Mouse (Mus musculus): ENCODE measurements around the gene Jund.

Jund gene

DNA sequence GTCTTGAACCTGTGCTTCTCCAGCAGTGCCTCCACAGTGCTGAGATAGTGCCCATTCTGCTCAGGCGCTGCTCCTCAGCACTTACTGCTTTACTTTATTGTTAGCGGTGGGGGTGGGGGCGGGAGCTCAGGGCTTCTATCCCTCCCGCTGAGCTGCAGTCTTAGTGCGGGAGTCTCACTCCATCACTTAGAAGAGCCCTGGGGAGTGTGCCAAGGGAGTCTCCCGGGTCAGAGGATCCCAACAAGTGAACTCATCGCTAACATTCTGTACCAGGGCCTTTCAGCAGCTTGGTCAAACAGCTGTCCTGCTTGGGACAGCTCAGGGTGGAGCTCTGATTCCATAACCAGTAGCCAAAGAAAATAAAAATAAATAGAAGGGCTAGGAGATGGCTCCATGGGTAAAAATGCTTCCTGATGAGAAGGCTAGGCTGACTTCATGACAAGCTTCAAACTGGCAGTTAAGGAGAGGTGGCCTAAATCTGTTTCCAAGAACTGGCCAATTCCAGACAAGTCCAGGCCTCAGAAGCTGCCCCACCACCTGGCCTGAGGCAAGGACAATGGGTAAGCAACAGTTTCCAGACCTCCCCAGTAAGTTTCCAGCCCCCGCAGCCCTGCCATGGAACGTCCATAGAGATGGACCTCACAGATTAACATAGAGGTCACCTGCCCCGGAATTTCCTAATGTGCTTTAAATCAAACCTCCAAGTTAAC lies 27.0 kb upstream of the Jund start:
- peaks cover 69% of the 10 kb centered on the region for H3K4me1 ChIP-seq (replicated peaks; ENCODE audit: low read depth, low read length)
- H3K9me3 ChIP-seq (ENCODE audit: low read length), result no peaks in the 10 kb centered on the region
- H3K36me3 ChIP-seq (ENCODE audit: insufficient read depth, low read length), result peaks cover 18% of the 10 kb centered on the region
- H3K27me3 ChIP-seq (ENCODE audit: insufficient read depth, low read length), result no peaks in the 10 kb centered on the region
- no peak for TF ChIP-seq CTCF (conservative IDR thresholded peaks at IDR 0.05; ENCODE audit: low read length)
- TF ChIP-seq POU5F1 (IDR thresholded peaks at IDR 0.05; ENCODE audit: borderline replicate concordance, low read length), result no peak
- TF ChIP-seq NANOG (IDR thresholded peaks at IDR 0.05; ENCODE audit: borderline replicate concordance, low read length), result no peak
- peak overlapping the region; percentile 87; the same call in 1 of the 2 replicates for H3K4me3 ChIP-seq (replicated peaks; ENCODE audit: low read length)

DNA sequence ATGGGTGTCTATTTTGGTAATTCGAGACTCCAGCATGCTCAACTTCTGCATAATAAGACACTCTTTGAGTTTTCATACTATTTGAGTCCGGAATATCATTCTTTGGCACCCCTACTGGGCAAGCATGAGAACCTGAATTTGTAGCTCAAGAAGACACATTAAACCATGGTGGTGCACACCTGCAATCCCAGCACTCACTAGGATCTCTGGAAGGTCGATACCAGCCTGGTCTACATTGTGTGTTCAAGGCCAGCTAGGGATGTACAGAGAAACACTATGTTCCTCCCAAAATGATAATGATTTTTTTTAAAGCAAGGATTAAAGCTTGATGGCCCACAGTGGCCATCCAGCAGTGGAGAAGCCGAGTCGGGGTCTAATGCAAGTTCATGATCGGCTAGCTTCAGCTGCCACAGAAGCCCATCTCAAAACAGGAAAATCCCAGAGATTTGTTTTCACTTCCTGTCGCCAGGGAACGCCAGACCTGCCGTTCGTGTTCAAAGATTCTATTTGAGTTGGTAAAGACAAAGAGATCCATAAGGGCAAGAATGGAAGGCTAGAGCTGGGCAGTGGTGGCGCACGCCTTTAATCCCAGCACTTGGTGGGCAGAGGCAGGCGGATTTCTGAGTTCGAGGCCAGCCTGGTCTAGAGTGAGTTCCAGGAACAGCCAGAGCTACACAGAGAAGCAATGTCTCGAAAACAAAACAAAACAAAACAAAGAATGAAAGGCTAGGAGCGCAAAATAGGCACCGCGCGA lies 26.2 kb upstream of the Jund start:
- no peaks in the 10 kb centered on the region for H3K9me3 ChIP-seq (ENCODE audit: low read length)
- peak overlapping the region; percentile 87 for H3K4me3 ChIP-seq (replicated peaks; ENCODE audit: low read length)
- no peak for TF ChIP-seq CTCF (conservative IDR thresholded peaks at IDR 0.05; ENCODE audit: low read length)
- no peak for TF ChIP-seq NANOG (IDR thresholded peaks at IDR 0.05; ENCODE audit: borderline replicate concordance, low read length)
- no peaks in the 10 kb centered on the region for H3K27me3 ChIP-seq (ENCODE audit: insufficient read depth, low read length)
- H3K36me3 ChIP-seq (ENCODE audit: insufficient read depth, low read length), result peaks cover 25% of the 10 kb centered on the region
- H3K4me1 ChIP-seq (replicated peaks; ENCODE audit: low read depth, low read length), result peaks cover 70% of the 10 kb centered on the region

DNA sequence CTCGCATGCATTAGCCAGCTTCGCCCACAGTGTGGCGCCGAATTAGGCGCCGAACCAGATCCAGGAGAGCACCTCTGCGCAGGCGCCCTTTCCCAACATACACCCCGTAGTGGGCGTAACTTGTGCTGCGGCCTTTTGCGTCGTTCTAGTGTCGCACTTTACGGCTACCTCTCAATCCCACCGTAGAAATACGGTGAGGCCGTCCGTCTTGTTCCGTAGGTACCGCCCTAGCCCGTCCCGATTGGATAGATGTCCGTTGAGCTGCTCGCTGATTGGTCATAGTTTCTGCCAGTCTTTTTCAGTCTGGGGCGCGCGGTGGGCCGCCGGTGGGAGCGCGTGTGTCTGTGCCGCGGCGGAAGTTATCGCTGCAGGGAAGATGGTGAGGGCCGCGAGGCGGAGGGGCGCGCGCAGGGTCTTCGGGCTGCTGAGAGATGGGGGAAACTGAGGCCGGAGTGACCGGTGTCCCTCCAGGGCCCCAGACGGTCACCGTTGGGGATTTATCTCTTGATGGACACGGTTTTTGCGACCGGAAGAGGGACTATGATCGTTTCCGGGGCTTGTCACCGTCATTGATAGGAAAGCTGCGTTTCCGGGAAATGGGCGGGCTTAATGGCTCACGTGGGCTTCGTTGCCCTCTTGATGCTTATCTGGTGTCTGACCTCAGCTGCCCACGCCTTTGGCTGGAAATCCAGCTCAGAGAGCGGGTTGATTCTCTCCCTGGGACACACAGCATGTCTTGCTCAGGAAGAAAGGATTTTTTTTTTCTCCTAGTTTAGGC lies 25.5 kb upstream of the Jund start, which contains the start of gene Lsm4:
Gene Lsm4 (plus strand): TSS at position 170 of the 778 bp plus-strand sequence.
- peaks cover 32% of the 10 kb centered on the region for H3K36me3 ChIP-seq (ENCODE audit: insufficient read depth, low read length)

DNA sequence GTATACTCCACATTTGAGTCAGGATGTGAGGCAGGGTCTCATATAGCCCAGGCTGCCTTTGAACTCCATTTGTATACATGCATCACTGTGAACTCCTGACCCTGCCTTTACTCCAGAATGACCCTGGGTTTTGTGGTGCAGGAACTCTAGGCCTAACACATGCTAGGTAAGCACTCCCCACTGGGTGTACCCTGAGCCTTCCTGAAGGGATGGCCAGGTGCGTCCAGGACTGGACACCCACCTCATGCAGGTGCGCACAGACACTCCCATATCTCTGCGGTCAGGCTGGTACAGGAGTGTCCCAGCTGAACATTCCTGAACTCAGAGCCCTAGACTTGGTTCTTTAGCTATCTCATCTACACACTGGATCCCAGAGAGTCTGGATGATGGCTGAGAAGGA lies 24.6 kb upstream of the Jund start:
- H3K27me3 ChIP-seq (ENCODE audit: insufficient read depth, low read length), result no peaks in the 10 kb centered on the region
- H3K9me3 ChIP-seq (ENCODE audit: low read length), result no peaks in the 10 kb centered on the region
- peaks cover 41% of the 10 kb centered on the region for H3K36me3 ChIP-seq (ENCODE audit: insufficient read depth, low read length)
- H3K4me3 ChIP-seq (replicated peaks; ENCODE audit: low read length), result peak overlapping the region; percentile 87
- H3K4me1 ChIP-seq (replicated peaks; ENCODE audit: low read depth, low read length), result peaks cover 80% of the 10 kb centered on the region
- no peak for TF ChIP-seq CTCF (conservative IDR thresholded peaks at IDR 0.05; ENCODE audit: low read length)

More for the DNA sequence above, 25.5 kb upstream of the Jund start, which contains the start of gene Lsm4:
- TF ChIP-seq POU5F1 (IDR thresholded peaks at IDR 0.05; ENCODE audit: borderline replicate concordance, low read length) (no peak), CTCF (conservative IDR thresholded peaks at IDR 0.05; ENCODE audit: low read length) (peak; percentile 66)
- Histone ChIP-seq H3K4me3 (replicated peaks; ENCODE audit: low read length) (peak within 1 kb of the TSS; percentile 87), H3K9me3 (ENCODE audit: low read length) (no peaks in the 10 kb centered on the region), H3K27me3 (ENCODE audit: insufficient read depth, low read length) (no peaks in the 10 kb centered on the region), H3K4me1 (replicated peaks; ENCODE audit: low read depth, low read length) (peaks cover 76% of the 10 kb centered on the region)

DNA sequence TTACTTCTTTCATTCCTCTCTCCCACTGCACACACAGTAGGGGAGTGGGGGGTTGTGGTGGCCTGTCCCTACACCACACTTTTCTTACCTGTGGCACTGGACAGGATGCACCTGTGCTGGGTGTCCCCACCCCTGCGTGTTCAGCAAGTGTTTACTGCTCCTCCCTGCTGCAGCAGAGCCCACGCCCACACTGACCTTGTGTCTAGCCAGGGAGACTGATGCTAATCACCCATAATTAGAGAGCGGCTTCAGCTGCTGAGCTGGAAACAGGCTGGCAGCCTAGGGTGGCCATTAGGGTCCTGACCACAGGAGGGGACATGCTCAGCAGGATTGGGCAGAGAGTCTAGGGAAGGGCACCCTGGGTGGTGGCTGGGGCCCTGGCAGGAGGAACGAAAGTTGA lies 24.0 kb upstream of the Jund start:
- H3K27me3 ChIP-seq (ENCODE audit: insufficient read depth, low read length), result no peaks in the 10 kb centered on the region
- H3K4me1 ChIP-seq (replicated peaks; ENCODE audit: low read depth, low read length), result peaks cover 86% of the 10 kb centered on the region
- peak overlapping the region; percentile 87 for H3K4me3 ChIP-seq (replicated peaks; ENCODE audit: low read length)
- no peaks in the 10 kb centered on the region for H3K9me3 ChIP-seq (ENCODE audit: low read length)
- TF ChIP-seq CTCF (conservative IDR thresholded peaks at IDR 0.05; ENCODE audit: low read length), result no peak
- no peak for TF ChIP-seq NANOG (IDR thresholded peaks at IDR 0.05; ENCODE audit: borderline replicate concordance, low read length)
- no peak for TF ChIP-seq POU5F1 (IDR thresholded peaks at IDR 0.05; ENCODE audit: borderline replicate concordance, low read length)
- peaks cover 47% of the 10 kb centered on the region for H3K36me3 ChIP-seq (ENCODE audit: insufficient read depth, low read length)

DNA sequence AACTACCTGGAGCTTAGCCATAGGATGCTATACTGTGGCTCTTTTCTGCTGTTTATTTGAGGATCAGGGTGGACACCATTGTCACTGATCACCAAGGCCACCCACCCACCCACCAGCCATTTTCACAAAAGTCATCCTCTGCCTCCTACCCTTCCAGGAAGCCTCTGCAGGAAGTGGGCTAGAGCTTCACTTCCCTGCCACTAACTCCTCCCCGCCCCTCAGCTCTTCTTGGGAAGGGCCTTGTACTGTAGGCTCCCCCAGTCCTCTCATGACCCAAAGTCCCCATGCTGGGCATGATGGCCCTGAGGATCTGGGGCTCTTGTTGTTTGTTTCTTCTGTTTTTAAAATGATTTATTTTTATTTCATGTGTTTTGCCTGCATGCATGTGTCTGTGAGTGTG lies 23.4 kb upstream of the Jund start:
- Histone ChIP-seq H3K4me3 (replicated peaks; ENCODE audit: low read length) (peak overlapping the region; percentile 87), H3K36me3 (ENCODE audit: insufficient read depth, low read length) (peaks cover 53% of the 10 kb centered on the region), H3K27me3 (ENCODE audit: insufficient read depth, low read length) (no peaks in the 10 kb centered on the region), H3K4me1 (replicated peaks; ENCODE audit: low read depth, low read length) (peaks cover 90% of the 10 kb centered on the region), H3K9me3 (ENCODE audit: low read length) (no peaks in the 10 kb centered on the region)
- TF ChIP-seq NANOG (IDR thresholded peaks at IDR 0.05; ENCODE audit: borderline replicate concordance, low read length), result no peak
- TF ChIP-seq CTCF (conservative IDR thresholded peaks at IDR 0.05; ENCODE audit: low read length), result no peak
- no peak for TF ChIP-seq POU5F1 (IDR thresholded peaks at IDR 0.05; ENCODE audit: borderline replicate concordance, low read length)

DNA sequence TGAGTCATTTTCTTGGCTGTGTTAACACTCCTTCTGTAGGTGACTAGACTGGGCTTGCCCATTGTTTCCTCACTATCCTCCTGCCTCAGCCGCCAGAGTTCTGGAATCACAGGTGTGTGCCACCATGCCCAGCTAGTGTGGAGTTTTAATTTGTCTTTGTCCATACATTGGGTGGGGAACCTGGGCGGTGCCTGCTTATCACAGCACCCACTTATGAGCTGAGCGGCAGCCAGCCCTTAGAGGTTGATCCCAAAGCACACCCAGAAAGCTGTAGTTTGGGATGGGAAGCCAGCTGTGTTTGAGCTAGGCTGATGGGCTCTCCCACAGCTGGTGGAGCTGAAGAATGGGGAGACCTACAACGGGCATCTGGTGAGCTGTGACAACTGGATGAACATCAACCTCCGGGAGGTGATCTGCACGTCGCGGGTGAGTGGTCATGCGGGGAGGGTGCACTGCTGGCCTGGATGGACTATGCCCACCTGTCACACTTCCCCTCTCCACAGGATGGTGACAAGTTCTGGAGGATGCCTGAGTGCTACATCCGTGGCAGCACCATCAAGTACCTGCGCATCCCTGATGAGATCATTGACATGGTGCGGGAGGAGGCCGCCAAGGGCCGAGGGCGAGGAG lies 21.2 kb upstream of the Jund start:
- H3K9me3 ChIP-seq (ENCODE audit: low read length), result no peaks in the 10 kb centered on the region
- TF ChIP-seq CTCF (conservative IDR thresholded peaks at IDR 0.05; ENCODE audit: low read length) (no peak), NANOG (IDR thresholded peaks at IDR 0.05; ENCODE audit: borderline replicate concordance, low read length) (no peak), POU5F1 (IDR thresholded peaks at IDR 0.05; ENCODE audit: borderline replicate concordance, low read length) (no peak)
- H3K4me1 ChIP-seq (replicated peaks; ENCODE audit: low read depth, low read length), result peaks cover 87% of the 10 kb centered on the region
- H3K27me3 ChIP-seq (ENCODE audit: insufficient read depth, low read length), result no peaks in the 10 kb centered on the region
- H3K36me3 ChIP-seq (ENCODE audit: insufficient read depth, low read length), result peaks cover 56% of the 10 kb centered on the region
- H3K4me3 ChIP-seq (replicated peaks; ENCODE audit: low read length), result peak overlapping the region; percentile 37; the same call in 1 of the 2 replicates

DNA sequence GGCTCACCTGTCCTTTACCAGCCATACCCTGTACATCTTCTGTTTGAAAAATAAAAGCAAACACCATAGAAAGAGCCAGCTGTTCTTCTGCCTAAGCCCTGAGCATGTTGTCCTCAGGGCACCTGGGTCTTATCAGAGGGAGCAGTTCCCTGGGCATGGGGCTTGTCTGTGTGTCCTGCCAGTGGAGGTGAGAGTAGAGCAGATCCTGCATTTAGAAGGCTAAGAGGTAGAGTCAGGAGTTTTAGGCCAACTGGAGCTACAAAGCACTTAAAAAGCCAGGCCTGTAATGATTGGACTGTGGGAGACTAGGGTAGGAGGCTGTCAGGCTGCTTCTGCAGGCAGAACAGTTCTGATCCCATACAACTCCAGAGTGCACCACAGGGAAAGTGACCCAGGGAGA lies 20.1 kb upstream of the Jund start:
- peaks cover 56% of the 10 kb centered on the region for H3K36me3 ChIP-seq (ENCODE audit: insufficient read depth, low read length)
- H3K27me3 ChIP-seq (ENCODE audit: insufficient read depth, low read length), result no peaks in the 10 kb centered on the region
- H3K4me3 ChIP-seq (replicated peaks; ENCODE audit: low read length), result no peak overlapping the region
- H3K4me1 ChIP-seq (replicated peaks; ENCODE audit: low read depth, low read length), result peaks cover 93% of the 10 kb centered on the region
- TF ChIP-seq CTCF (conservative IDR thresholded peaks at IDR 0.05; ENCODE audit: low read length) (no peak), NANOG (IDR thresholded peaks at IDR 0.05; ENCODE audit: borderline replicate concordance, low read length) (no peak), POU5F1 (IDR thresholded peaks at IDR 0.05; ENCODE audit: borderline replicate concordance, low read length) (no peak)
- no peaks in the 10 kb centered on the region for H3K9me3 ChIP-seq (ENCODE audit: low read length)

All from E14TG2a.4 (cell line).